Mouse (Mus musculus): ENCODE measurements around the gene Cnot6l.

GRCm38 (mm10) chr5:96160467-96161262, 3.3 kb downstream of the Cnot6l start:
- TF ChIP-seq POLR2A (IDR thresholded peaks at IDR 0.05; ENCODE audit: insufficient read depth, low read depth, low read length) (no peak), CTCF (IDR thresholded peaks at IDR 0.05; ENCODE audit: insufficient read depth, low read depth, low read length) (no peak)
